Mouse (Mus musculus): ENCODE measurements around the gene Cldn7. TPM values are rescaled to one million over a fixed set of nuclear protein-coding genes. Genes with fewer than 3 reads are reported as not detected.
"Not testable (repeated sequence)": the region's sequence is repeated elsewhere in the genome, so short reads cannot be mapped to it uniquely, and the experiment has no call there.

Cldn7 gene
- polyA plus RNA-seq, 1 experiment from 2014 or later, result 238 TPM

GRCm38 (mm10) chr11:69948066-69948762, 16.4 kb upstream of the Cldn7 start, which contains the start of gene Slc2a4:
Slc2a4 (minus strand) TSS chr11:69948188.
- TF ChIP-seq CTCF (IDR thresholded peaks at IDR 0.05; ENCODE audit: low read depth), result no peak
- ATAC-seq (replicated peaks; ENCODE audit: low FRiP score, low read depth) (peak; percentile 92), DNase-seq (ENCODE audit: low spot score) (peak; percentile 98)
- under 1% methylated on average over 34 of the region's 34 CpGs for WGBS
- Histone ChIP-seq H3K9me3 (replicated peaks; ENCODE audit: low read length) (no peaks in the 10 kb centered on the region), H3K4me2 (ENCODE audit: low read length) (peak within 1 kb of the TSS; percentile 54), H3K9ac (ENCODE audit: low read depth, low read length) (peak within 1 kb of the TSS; percentile 62), H3K4me3 (replicated peaks; ENCODE audit: low read depth, low read length) (peak within 1 kb of the TSS; percentile 50), H3K27me3 (ENCODE audit: insufficient read depth, low read length) (no peaks in the 10 kb centered on the region), H3K27ac (peak within 1 kb of the TSS; percentile 73), H3K4me1 (replicated peaks; ENCODE audit: insufficient read depth, low read length) (peaks cover 15% of the 10 kb centered on the region), H3K36me3 (ENCODE audit: insufficient read depth, low read length) (0 out of 2 replicates have a peak, but pooled peaks cover 4% of the 10 kb centered on the region)

DNA sequence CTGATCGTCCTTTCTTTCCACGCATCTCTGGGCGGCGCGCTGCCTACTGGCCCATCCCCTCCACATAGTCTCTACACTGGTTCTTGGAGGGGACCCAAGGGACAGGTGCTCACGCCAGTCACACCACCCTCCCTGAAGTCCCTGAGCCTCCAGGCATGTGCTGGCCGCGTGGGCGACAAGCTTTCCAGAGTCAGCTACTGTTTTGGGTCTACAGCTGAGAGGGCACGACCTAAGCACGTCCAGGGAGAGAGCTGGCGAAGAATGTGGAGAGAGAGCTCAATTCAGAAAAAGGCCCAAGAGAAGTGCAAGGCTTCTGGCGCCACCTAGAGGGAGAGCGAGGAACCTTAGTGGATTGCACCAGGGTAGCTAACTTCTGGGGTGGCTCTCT, 15.8 kb upstream of the Cldn7 start:
- peak; percentile 26 for ATAC-seq (replicated peaks; ENCODE audit: low FRiP score, low read depth)

GRCm38 (mm10) chr11:69950807-69951459, 13.6 kb upstream of the Cldn7 start:
- no peaks in the 10 kb centered on the region for H3K27me3 ChIP-seq (ENCODE audit: insufficient read depth, low read length)
- no peak overlapping the region for H3K4me3 ChIP-seq (replicated peaks; ENCODE audit: low read depth, low read length)
- peaks cover 15% of the 10 kb centered on the region for H3K4me1 ChIP-seq (replicated peaks; ENCODE audit: insufficient read depth, low read length)
- peak; percentile 46 for TF ChIP-seq CTCF (IDR thresholded peaks at IDR 0.05; ENCODE audit: low read depth)
- no peak for ATAC-seq (replicated peaks; ENCODE audit: low FRiP score, low read depth)
- no peaks in the 10 kb centered on the region for H3K9me3 ChIP-seq (replicated peaks; ENCODE audit: low read length)
- no peaks in the 10 kb centered on the region for H3K36me3 ChIP-seq (ENCODE audit: insufficient read depth, low read length)
- WGBS, result 44% methylated on average over 4 of the region's 4 CpGs
- DNase-seq (ENCODE audit: low spot score), result no peak
- H3K27ac ChIP-seq, result no peak overlapping the region
- no peak overlapping the region for H3K9ac ChIP-seq (ENCODE audit: low read depth, low read length)
- no peak overlapping the region for H3K4me2 ChIP-seq (ENCODE audit: low read length)

More for the DNA sequence above, 15.8 kb upstream of the Cldn7 start:
- peaks cover 15% of the 10 kb centered on the region for H3K4me1 ChIP-seq (replicated peaks; ENCODE audit: insufficient read depth, low read length)
- peak; percentile 99 for TF ChIP-seq CTCF (IDR thresholded peaks at IDR 0.05; ENCODE audit: low read depth)
- peak; percentile 97 for DNase-seq (ENCODE audit: low spot score)
- 0% methylated on average over 14 of the region's 14 CpGs for whole genome bisulfite sequencing
- 0 out of 2 replicates have a peak, but pooled peaks cover 4% of the 10 kb centered on the region for H3K36me3 ChIP-seq (ENCODE audit: insufficient read depth, low read length)
- H3K27me3 ChIP-seq (ENCODE audit: insufficient read depth, low read length), result no peaks in the 10 kb centered on the region
- H3K9me3 ChIP-seq (replicated peaks; ENCODE audit: low read length), result no peaks in the 10 kb centered on the region
- H3K4me2 ChIP-seq (ENCODE audit: low read length), result peak overlapping the region; percentile 54
- H3K4me3 ChIP-seq (replicated peaks; ENCODE audit: low read depth, low read length), result peak overlapping the region; percentile 50
- H3K27ac ChIP-seq, result peak overlapping the region; percentile 57; the same call in 1 of the 2 replicates
- H3K9ac ChIP-seq (ENCODE audit: low read depth, low read length), result peak overlapping the region; percentile 62

DNA sequence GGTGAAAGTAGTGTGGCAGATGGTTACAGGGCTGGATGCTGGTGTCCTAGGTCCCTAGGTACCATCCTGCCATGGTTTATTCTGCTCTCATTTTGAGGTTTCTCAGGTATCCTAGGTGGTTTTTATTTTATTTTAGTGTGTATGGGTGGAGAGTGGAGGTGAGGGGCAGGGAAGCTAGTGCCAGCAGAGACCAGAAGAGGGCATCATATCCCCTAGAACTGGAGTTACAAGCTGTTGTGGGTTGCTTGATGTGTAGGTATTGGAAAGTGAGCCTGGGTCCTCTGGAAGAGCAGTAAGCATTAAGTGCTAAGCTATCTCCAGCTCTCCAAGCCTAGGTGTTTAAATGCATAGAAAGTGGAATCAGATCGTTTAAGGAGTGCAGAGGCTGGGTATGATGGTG, 12.3 kb upstream of the Cldn7 start:
- Histone ChIP-seq H3K4me1 (replicated peaks; ENCODE audit: insufficient read depth, low read length) (peaks cover 6% of the 10 kb centered on the region; the same call in 1 of the 2 replicates), H3K4me3 (replicated peaks; ENCODE audit: low read depth, low read length) (no peak overlapping the region), H3K9me3 (replicated peaks; ENCODE audit: low read length) (no peaks in the 10 kb centered on the region), H3K9ac (ENCODE audit: low read depth, low read length) (no peak overlapping the region), H3K4me2 (ENCODE audit: low read length) (no peak overlapping the region), H3K27ac (no peak overlapping the region), H3K27me3 (ENCODE audit: insufficient read depth, low read length) (no peaks in the 10 kb centered on the region), H3K36me3 (ENCODE audit: insufficient read depth, low read length) (no peaks in the 10 kb centered on the region)
- peak; percentile 34 for DNase-seq (ENCODE audit: low spot score)
- TF ChIP-seq CTCF (IDR thresholded peaks at IDR 0.05; ENCODE audit: low read depth), result peak; percentile 60
- 36% methylated on average over 1 of the region's 1 CpGs for WGBS
- ATAC-seq (replicated peaks; ENCODE audit: low FRiP score, low read depth), result no peak

DNA sequence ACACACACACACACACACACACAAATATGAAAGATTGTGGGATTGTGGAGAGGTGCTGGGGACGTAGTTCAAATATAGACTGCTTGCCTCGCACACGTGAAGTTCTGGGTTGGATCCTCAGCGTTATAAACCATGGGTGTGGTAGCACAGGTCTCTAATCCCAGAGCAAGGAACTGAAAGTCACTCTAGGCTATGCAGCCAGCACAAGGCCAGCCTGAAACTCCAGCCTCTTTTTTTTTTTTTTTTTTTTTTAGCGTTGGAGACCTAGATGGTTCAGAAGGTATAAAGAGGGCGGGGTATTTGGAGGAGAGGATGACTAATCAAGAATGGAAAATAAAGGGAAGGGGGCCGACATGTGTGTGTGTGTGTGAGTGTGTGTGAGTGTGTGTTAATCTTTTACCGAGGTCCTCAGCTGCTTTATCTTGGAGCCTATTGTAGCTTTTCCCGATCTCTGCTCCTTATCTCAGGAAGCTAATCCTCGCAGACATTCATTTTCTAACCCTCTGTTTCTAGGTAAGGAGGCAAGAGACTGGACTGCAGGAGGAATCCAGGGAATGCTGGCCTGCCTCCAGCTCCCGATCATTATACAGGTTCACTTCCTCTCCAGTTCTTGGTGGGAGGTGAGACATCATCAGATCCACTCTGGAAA, 11.2 kb upstream of the Cldn7 start:
- 54% methylated on average over 11 of the region's 11 CpGs for WGBS
- no peak for ATAC-seq (replicated peaks; ENCODE audit: low FRiP score, low read depth)
- TF ChIP-seq CTCF (IDR thresholded peaks at IDR 0.05; ENCODE audit: low read depth), result no peak

DNA sequence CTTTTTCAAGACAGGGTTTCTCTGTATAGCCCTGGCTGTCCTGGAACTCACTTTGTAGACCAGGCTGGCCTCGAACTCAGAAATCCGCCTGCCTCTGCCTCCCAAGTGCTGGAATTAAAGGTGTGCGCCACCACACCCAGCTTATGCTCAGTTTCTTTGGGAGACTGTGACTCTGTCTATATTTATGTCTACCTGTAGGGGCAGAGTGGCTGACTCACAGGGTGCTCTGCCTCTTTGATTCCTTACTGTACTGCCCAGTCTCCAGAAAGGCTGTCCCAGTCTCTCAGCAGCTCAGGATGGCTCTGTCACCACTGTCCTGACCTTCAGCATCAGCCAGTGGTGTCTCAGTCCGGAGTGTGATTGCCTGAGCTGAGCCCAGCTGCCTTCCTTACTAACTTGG, 9.0 kb upstream of the Cldn7 start:
- ATAC-seq (replicated peaks; ENCODE audit: low FRiP score, low read depth); H3K4me3 ChIP-seq (replicated peaks; ENCODE audit: low read depth, low read length); H3K4me1 ChIP-seq (replicated peaks; ENCODE audit: insufficient read depth, low read length); H3K27ac ChIP-seq; H3K9me3 ChIP-seq (replicated peaks; ENCODE audit: low read length); H3K27me3 ChIP-seq (ENCODE audit: insufficient read depth, low read length); H3K36me3 ChIP-seq (ENCODE audit: insufficient read depth, low read length); H3K4me2 ChIP-seq (ENCODE audit: low read length); DNase-seq (ENCODE audit: low spot score); H3K9ac ChIP-seq (ENCODE audit: low read depth, low read length): not testable (repeated sequence)
- WGBS, result 79% methylated on average over 4 of the region's 4 CpGs

More for the DNA sequence above, 11.2 kb upstream of the Cldn7 start:
- Histone ChIP-seq H3K4me1 (replicated peaks; ENCODE audit: insufficient read depth, low read length) (no peaks in the 10 kb centered on the region), H3K9ac (ENCODE audit: low read depth, low read length) (no peak overlapping the region), H3K27ac (no peak overlapping the region), H3K4me2 (ENCODE audit: low read length) (no peak overlapping the region), H3K27me3 (ENCODE audit: insufficient read depth, low read length) (no peaks in the 10 kb centered on the region), H3K4me3 (replicated peaks; ENCODE audit: low read depth, low read length) (no peak overlapping the region), H3K9me3 (replicated peaks; ENCODE audit: low read length) (no peaks in the 10 kb centered on the region), H3K36me3 (ENCODE audit: insufficient read depth, low read length) (no peaks in the 10 kb centered on the region)
- no peak for DNase-seq (ENCODE audit: low spot score)

Data from kidney, postnatal 0 days (tissue).